Mouse (Mus musculus) small intestine, adult 2 months (tissue): ENCODE results near the gene Clec2d. TPM values are rescaled to one million over a fixed set of nuclear protein-coding genes. Genes with fewer than 3 reads are reported as not detected.

ENCODE experiments used
- H3K27ac ChIP-seq: fragments of 200-500 bp; 2 replicates; pipeline ENCODE4 v1.5.1; 2012; ENCODE audit warnings: low read depth, low read length, control low read depth, inconsistent platforms; ENCODE audit not compliant: insufficient read depth
- H3K27me3 ChIP-seq: fragments of 200-500 bp; 2 replicates; pipeline ENCODE4 v1.6.1; 2012; ENCODE audit warnings: mild to moderate bottlenecking, moderate library complexity, low read length, inconsistent platforms; ENCODE audit not compliant: control insufficient read depth, insufficient read depth
- H3K36me3 ChIP-seq: fragments of 200-500 bp; 2 replicates; pipeline ENCODE4 v1.6.1; 2012; ENCODE audit warnings: mild to moderate bottlenecking, low read length, control low read depth, inconsistent platforms; ENCODE audit not compliant: control insufficient read depth, insufficient read depth
- H3K4me1 ChIP-seq: fragments of 200-500 bp; 2 replicates; pipeline ENCODE4 v1.6.1; 2012; ENCODE audit warnings: low read length, inconsistent platforms, mixed read lengths; ENCODE audit not compliant: control insufficient read depth, insufficient read depth, insufficient read length
- H3K4me3 ChIP-seq: fragments of 200-500 bp; 2 replicates; pipeline ENCODE4 v1.5.1; 2012; ENCODE audit warnings: low read depth, mild to moderate bottlenecking, control low read depth, inconsistent platforms, low read length, moderate library complexity
- CTCF ChIP-seq: fragments of 200-500 bp; IDR thresholded peaks from 2 replicates; pipeline ENCODE4 v1.5.1; 2012; ENCODE audit warnings: low read depth, mild to moderate bottlenecking, control low read depth, inconsistent platforms, low read length, moderate library complexity, mixed read lengths; ENCODE audit not compliant: insufficient replicate concordance, insufficient read length; ENCODE audit errors: extremely low read depth
- POLR2A ChIP-seq: fragments of 200-500 bp; IDR thresholded peaks from 2 replicates; pipeline ENCODE4 v1.6.1; 2012; ENCODE audit warnings: low read depth, mild to moderate bottlenecking, control low read depth, inconsistent platforms, low read length, moderate library complexity
- WGBS: fragments of 180-500 bp; shearing (Covaris S2); methylation state at CpG from one replicate; pipeline ENCODE4 v1.1.7; 2018; 5-methylcytosine and 5-hydroxymethylcytosine counted together
- polyA plus RNA-seq: library from polyadenylated mRNA; depleted of rRNA; stranded (reverse); fragments of >200 nt; gene quantifications from 2 replicates; pipeline ENCODE4 v1.2.3, GENCODE M21; 2012; rRNA removed

Gene Clec2d
- 15.4 and 20.9 TPM in 2 replicates for polyA plus RNA-seq

- under 1% methylated on average over 15 of the region's 15 CpGs for WGBS
- H3K27ac ChIP-seq: peak within 1 kb of the TSS; percentile 98
- peak within 1 kb of the TSS; percentile 55 for H3K4me3 ChIP-seq
- H3K36me3 ChIP-seq: peaks cover 35% of the 10 kb centered on the region
- H3K4me1 ChIP-seq: no peaks in the 10 kb centered on the region
- H3K27me3 ChIP-seq: no peaks in the 10 kb centered on the region
- peak; percentile 46; the same call in 1 of the 2 replicates for TF ChIP-seq POLR2A
- peak; percentile 55; the same call in 1 of the 2 replicates for TF ChIP-seq CTCF
Observed at GRCm38 (mm10) chr6:129180403-129181169, at the start of gene Clec2d. Gene Clec2d, plus strand, starts transcription at chr6:129180615.

GRCm38 (mm10) chr6:129132604-129133341 lies 47.6 kb upstream of the Clec2d start:
- Histone ChIP-seq H3K27me3 (no peaks in the 10 kb centered on the region), H3K27ac (no peak overlapping the region), H3K4me1 (no peaks in the 10 kb centered on the region), H3K36me3 (no peaks in the 10 kb centered on the region), H3K4me3 (no peak overlapping the region)
- no peak for TF ChIP-seq CTCF
- no peak for TF ChIP-seq POLR2A
- WGBS: 85% methylated on average over 4 of the region's 4 CpGs

GRCm38 (mm10) chr6:129146812-129147211 lies 33.6 kb upstream of the Clec2d start:
- Histone ChIP-seq H3K4me1 (no peaks in the 10 kb centered on the region), H3K27me3 (no peaks in the 10 kb centered on the region), H3K27ac (no peak overlapping the region), H3K4me3 (no peak overlapping the region), H3K36me3 (no peaks in the 10 kb centered on the region)
- TF ChIP-seq POLR2A (no peak), CTCF (no peak)
- 94% methylated on average over 2 of the region's 2 CpGs for WGBS

GRCm38 (mm10) chr6:129160103-129160502 lies 20.3 kb upstream of the Clec2d start:
- WGBS: 73% methylated on average over 3 of the region's 3 CpGs
- no peak for TF ChIP-seq CTCF
- no peak for TF ChIP-seq POLR2A
- Histone ChIP-seq H3K4me3 (no peak overlapping the region), H3K4me1 (peaks cover 2% of the 10 kb centered on the region; the same call in 1 of the 2 replicates), H3K36me3 (no peaks in the 10 kb centered on the region), H3K27me3 (no peaks in the 10 kb centered on the region), H3K27ac (no peak overlapping the region)

- Histone ChIP-seq H3K27me3 (no peaks in the 10 kb centered on the region), H3K4me1 (peaks cover 2% of the 10 kb centered on the region; the same call in 1 of the 2 replicates), H3K4me3 (no peak overlapping the region), H3K36me3 (no peaks in the 10 kb centered on the region), H3K27ac (no peak overlapping the region)
- WGBS: 89% methylated on average over 3 of the region's 3 CpGs
- TF ChIP-seq POLR2A: no peak
- TF ChIP-seq CTCF: no peak
Observed at GRCm38 (mm10) chr6:129161136-129161535, 19.3 kb upstream of the Clec2d start.

- TF ChIP-seq CTCF: no peak
- TF ChIP-seq POLR2A: no peak
- no peak overlapping the region for H3K4me3 ChIP-seq
- no peak overlapping the region for H3K27ac ChIP-seq
- H3K36me3 ChIP-seq: no peaks in the 10 kb centered on the region
- peaks cover 2% of the 10 kb centered on the region; the same call in 1 of the 2 replicates for H3K4me1 ChIP-seq
- no peaks in the 10 kb centered on the region for H3K27me3 ChIP-seq
Observed at GRCm38 (mm10) chr6:129161951-129162350, 18.5 kb upstream of the Clec2d start.

GRCm38 (mm10) chr6:129162587-129163159 lies 17.7 kb upstream of the Clec2d start:
- no peaks in the 10 kb centered on the region for H3K27me3 ChIP-seq
- TF ChIP-seq CTCF: no peak
- no peak for TF ChIP-seq POLR2A
- no peak overlapping the region for H3K27ac ChIP-seq
- no peaks in the 10 kb centered on the region for H3K36me3 ChIP-seq
- 91% methylated on average over 3 of the region's 3 CpGs for WGBS
- peaks cover 2% of the 10 kb centered on the region; the same call in 1 of the 2 replicates for H3K4me1 ChIP-seq
- H3K4me3 ChIP-seq: no peak overlapping the region
